Mouse (Mus musculus) liver, adult 2 months (tissue): ENCODE results near the gene Cbln3. TPM values are rescaled to one million over a fixed set of nuclear protein-coding genes. Genes with fewer than 3 reads are reported as not detected.

Experiments used
- DNase-seq: peaks from one replicate; pipeline ENCODE4 v3.0.0-alpha.2; 2011; ENCODE audit warnings: low read depth, low spot score; ENCODE audit errors: extremely low read depth
- H3K27ac ChIP-seq: fragments of 200-500 bp; replicated peaks from 2 replicates; pipeline ENCODE4 v1.5.1; 2012; ENCODE audit warnings: low read depth, mild to moderate bottlenecking, control low read depth, inconsistent platforms, low read length; ENCODE audit not compliant: insufficient read depth
- H3K27me3 ChIP-seq: fragments of 200-500 bp; 2 replicates; pipeline ENCODE4 v1.6.1; 2012; ENCODE audit warnings: mild to moderate bottlenecking, moderate library complexity, low read length, inconsistent platforms; ENCODE audit not compliant: control insufficient read depth, insufficient read depth
- H3K36me3 ChIP-seq: fragments of 200-500 bp; 2 replicates; pipeline ENCODE4 v1.6.1; 2012; ENCODE audit warnings: low read length, inconsistent platforms; ENCODE audit not compliant: control insufficient read depth, insufficient read depth
- H3K4me1 ChIP-seq: fragments of 200-500 bp; 2 replicates; pipeline ENCODE4 v1.6.1; 2011; ENCODE audit warnings: low read length; ENCODE audit not compliant: control insufficient read depth, insufficient read depth
- H3K4me3 ChIP-seq: fragments of 200-500 bp; 2 replicates; pipeline ENCODE4 v1.5.1; 2011; ENCODE audit warnings: low read depth, mild to moderate bottlenecking, control low read depth, low read length, moderate library complexity; ENCODE audit not compliant: insufficient read depth
- H3K79me2 ChIP-seq: fragments of 200-500 bp; 2 replicates; pipeline ENCODE4 v1.6.1; 2012; ENCODE audit warnings: inconsistent platforms, mild to moderate bottlenecking, low read length, moderate library complexity; ENCODE audit not compliant: control insufficient read depth, insufficient read depth
- H3K9ac ChIP-seq: fragments of 200-500 bp; 2 replicates; pipeline ENCODE4 v1.6.1; 2012; ENCODE audit warnings: low read depth, mild to moderate bottlenecking, control low read depth, inconsistent platforms, low read length
- CTCF ChIP-seq: fragments of 200-500 bp; IDR thresholded peaks from 2 replicates; pipeline ENCODE4 v1.5.1; 2011; ENCODE audit warnings: low read depth, low read length, control low read depth
- POLR2A ChIP-seq: fragments of 200-500 bp; IDR thresholded peaks from 2 replicates; pipeline ENCODE4 v1.6.1; 2011; ENCODE audit warnings: low read length, control low read depth; ENCODE audit not compliant: insufficient read depth; ENCODE audit errors: extremely low read depth
- WGBS: fragments of 180-500 bp; shearing (Covaris S2); methylation state at CpG from one replicate; pipeline ENCODE4 v1.1.7; 2018; 5-methylcytosine and 5-hydroxymethylcytosine counted together
- polyA plus RNA-seq: library from polyadenylated mRNA; depleted of rRNA; stranded (reverse); fragments of >200 nt; gene quantifications from 2 replicates; pipeline ENCODE4 v1.2.3, GENCODE M21; 2012; rRNA removed
- total RNA-seq: library from RNA; depleted of rRNA; stranded (reverse); fragments of >200 nt; gene quantifications from 2 replicates; pipeline ENCODE4 v1.2.3, GENCODE M21; 2014; rRNA removed

The Cbln3 gene
- total RNA-seq, result 0.18 and 0.34 TPM in 2 replicates
- polyA plus RNA-seq, result 0.49 and 0.64 TPM in 2 replicates

- DNase-seq, result peak; percentile 78
These were observed at the start of gene Cbln3 for GRCm38 (mm10) chr14:55884166-55884565. Gene Cbln3 (minus strand): TSS chr14:55884392.

DNA sequence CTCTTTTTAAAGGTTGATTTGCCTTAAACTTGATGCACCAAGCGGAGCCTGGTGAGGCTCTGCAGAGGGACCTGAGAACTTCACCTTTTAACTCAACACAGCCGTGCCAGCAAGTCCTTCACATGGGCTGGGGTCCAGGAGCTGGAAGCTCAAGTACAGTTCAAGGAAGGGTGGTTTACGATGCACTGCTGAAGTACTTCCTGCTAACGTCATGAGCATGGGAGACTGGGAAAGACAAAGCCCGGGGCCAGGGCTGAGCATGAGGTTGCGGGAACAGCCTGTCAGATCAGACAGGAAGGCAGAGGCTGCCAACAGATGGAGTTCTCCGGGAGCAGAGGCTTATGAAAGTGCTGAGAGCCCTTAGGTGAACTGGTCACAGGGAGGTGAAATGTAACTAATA, 49.4 kb upstream of the Cbln3 start:
- TF ChIP-seq POLR2A, result no peak
- no peak for TF ChIP-seq CTCF
- H3K4me1 ChIP-seq, result no peaks in the 10 kb centered on the region
- DNase-seq, result no peak
- no peaks in the 10 kb centered on the region for H3K36me3 ChIP-seq
- no peaks in the 10 kb centered on the region for H3K79me2 ChIP-seq
- no peak overlapping the region for H3K27ac ChIP-seq
- no peaks in the 10 kb centered on the region for H3K27me3 ChIP-seq
- H3K4me3 ChIP-seq, result no peak overlapping the region
- WGBS, result 61% methylated on average over 7 of the region's 7 CpGs
- H3K9ac ChIP-seq, result no peak overlapping the region

More at GRCm38 (mm10) chr14:55884166-55884565, at the start of gene Cbln3:
- Histone ChIP-seq H3K27me3 (no peaks in the 10 kb centered on the region), H3K9ac (peak within 1 kb of the TSS; percentile 99), H3K79me2 (peaks cover 9% of the 10 kb centered on the region; the same call in 1 of the 2 replicates), H3K4me1 (peaks cover 20% of the 10 kb centered on the region), H3K4me3 (peak within 1 kb of the TSS; percentile 92), H3K36me3 (peaks cover 19% of the 10 kb centered on the region), H3K27ac (peak within 1 kb of the TSS; percentile 95)
- no peak for TF ChIP-seq CTCF
- 21% methylated on average over 4 of the region's 4 CpGs for WGBS

DNA sequence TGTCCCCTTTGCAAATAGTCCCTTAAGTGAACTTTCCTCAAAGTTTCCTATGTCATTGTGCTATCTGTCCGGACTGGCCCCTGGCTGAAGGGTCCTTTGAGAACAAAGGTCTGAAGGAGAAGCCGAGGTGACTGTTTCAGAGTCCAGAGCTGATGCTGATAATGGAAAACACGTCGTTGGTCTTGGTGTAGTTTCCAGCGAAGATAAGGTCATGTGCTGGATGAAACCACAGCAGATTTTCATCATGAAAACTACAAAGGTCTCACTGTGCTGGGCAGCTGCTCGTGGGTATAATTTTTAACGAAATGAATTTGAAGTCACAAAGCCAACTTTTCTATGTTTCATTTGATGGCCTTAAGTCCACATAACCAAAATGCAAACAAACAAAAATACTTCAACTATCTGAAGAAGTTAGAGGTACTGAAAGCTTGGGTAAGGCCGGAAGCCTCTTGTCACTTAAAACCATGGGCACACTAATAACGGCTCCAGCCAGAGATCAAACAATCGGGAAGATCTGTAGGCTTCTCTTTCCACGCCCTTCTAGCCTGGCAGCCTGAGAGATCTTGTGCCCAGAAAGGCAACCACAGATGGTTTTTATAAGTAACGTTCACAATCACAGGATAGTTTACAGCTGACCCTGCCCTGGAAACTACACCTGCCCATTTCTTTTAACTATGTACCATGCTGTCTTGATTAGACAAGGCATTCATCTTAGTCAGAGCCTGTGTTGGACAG, 45.2 kb upstream of the Cbln3 start:
- H3K27ac ChIP-seq, result no peak overlapping the region
- no peak overlapping the region for H3K9ac ChIP-seq
- TF ChIP-seq CTCF (no peak), POLR2A (no peak)
- H3K79me2 ChIP-seq, result no peaks in the 10 kb centered on the region
- no peak overlapping the region for H3K4me3 ChIP-seq
- 74% methylated on average over 12 of the region's 12 CpGs for WGBS
- H3K4me1 ChIP-seq, result no peaks in the 10 kb centered on the region
- no peak for DNase-seq
- H3K36me3 ChIP-seq, result no peaks in the 10 kb centered on the region
- H3K27me3 ChIP-seq, result no peaks in the 10 kb centered on the region

DNA sequence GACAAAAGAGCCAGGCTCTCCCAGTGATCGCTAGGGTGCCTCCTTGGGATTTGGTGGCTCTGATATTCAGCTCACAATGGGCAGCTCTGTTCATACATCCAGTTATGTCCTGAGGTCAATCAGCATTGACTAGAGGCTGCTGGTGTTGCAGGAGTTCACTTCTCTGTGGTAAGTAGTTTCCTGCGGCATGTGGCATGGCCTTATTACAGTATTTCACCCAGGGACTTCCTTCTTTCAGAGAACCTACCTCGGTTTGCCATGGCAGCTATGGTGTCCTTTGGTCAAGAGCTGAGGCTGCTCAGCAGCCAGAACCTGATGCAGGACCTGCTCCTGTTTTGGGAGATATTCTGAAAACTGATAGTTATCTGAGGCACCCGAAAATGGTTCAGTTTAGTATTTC, 42.7 kb upstream of the Cbln3 start:
- Histone ChIP-seq H3K36me3 (no peaks in the 10 kb centered on the region), H3K4me1 (no peaks in the 10 kb centered on the region), H3K79me2 (no peaks in the 10 kb centered on the region), H3K4me3 (no peak overlapping the region), H3K27ac (no peak overlapping the region), H3K9ac (no peak overlapping the region), H3K27me3 (no peaks in the 10 kb centered on the region)
- no peak for DNase-seq
- 84% methylated on average over 4 of the region's 4 CpGs for WGBS
- no peak for TF ChIP-seq CTCF
- no peak for TF ChIP-seq POLR2A

- WGBS, result 66% methylated on average over 7 of the region's 7 CpGs
- Histone ChIP-seq H3K9ac (no peak overlapping the region), H3K79me2 (no peaks in the 10 kb centered on the region), H3K27me3 (no peaks in the 10 kb centered on the region), H3K4me3 (no peak overlapping the region), H3K4me1 (no peaks in the 10 kb centered on the region), H3K27ac (no peak overlapping the region), H3K36me3 (no peaks in the 10 kb centered on the region)
- no peak for TF ChIP-seq CTCF
- no peak for TF ChIP-seq POLR2A
- DNase-seq, result no peak
These were observed 38.5 kb upstream of the Cbln3 start for GRCm38 (mm10) chr14:55922475-55923232.
